Mouse (Mus musculus) embryonic fibroblast, embryonic 13.5 days (primary cell): ENCODE results near the gene Zic2. TPM values are rescaled to one million over a fixed set of nuclear protein-coding genes. Genes with fewer than 3 reads are reported as not detected.

Experiments
- H3K27ac ChIP-seq: 2 replicates; pipeline ENCODE4 v1.5.1; 2012; ENCODE audit warnings: low read length, control low read depth, inconsistent platforms; ENCODE audit not compliant: insufficient read depth
- H3K4me1 ChIP-seq: 2 replicates; pipeline ENCODE4 v1.6.1; 2011; ENCODE audit warnings: low read length; ENCODE audit not compliant: control insufficient read depth, insufficient read depth
- H3K4me3 ChIP-seq: 2 replicates; pipeline ENCODE4 v1.5.1; 2011; ENCODE audit warnings: mild to moderate bottlenecking, control low read depth, low read length; ENCODE audit not compliant: insufficient read depth
- CTCF ChIP-seq: IDR thresholded peaks from 2 replicates; pipeline ENCODE4 v1.5.1; 2011; ENCODE audit warnings: mild to moderate bottlenecking, control low read depth, low read length, moderate library complexity, borderline replicate concordance; ENCODE audit not compliant: insufficient read depth
- POLR2A ChIP-seq: IDR thresholded peaks from 2 replicates; pipeline ENCODE4 v1.6.1; 2011; ENCODE audit warnings: low read depth, mild to moderate bottlenecking, control low read depth, low read length, moderate library complexity
- polyA plus RNA-seq: library from polyadenylated mRNA; stranded (reverse); fragments of >200 nt; gene quantifications from 2 replicates; pipeline ENCODE4 v1.2.4, GENCODE M21; 2011; ENCODE audit warnings: low read depth; ENCODE audit not compliant: missing spikeins, insufficient read length

The Zic2 gene
- polyA plus RNA-seq, 1 experiment: 2.8 TPM

DNA sequence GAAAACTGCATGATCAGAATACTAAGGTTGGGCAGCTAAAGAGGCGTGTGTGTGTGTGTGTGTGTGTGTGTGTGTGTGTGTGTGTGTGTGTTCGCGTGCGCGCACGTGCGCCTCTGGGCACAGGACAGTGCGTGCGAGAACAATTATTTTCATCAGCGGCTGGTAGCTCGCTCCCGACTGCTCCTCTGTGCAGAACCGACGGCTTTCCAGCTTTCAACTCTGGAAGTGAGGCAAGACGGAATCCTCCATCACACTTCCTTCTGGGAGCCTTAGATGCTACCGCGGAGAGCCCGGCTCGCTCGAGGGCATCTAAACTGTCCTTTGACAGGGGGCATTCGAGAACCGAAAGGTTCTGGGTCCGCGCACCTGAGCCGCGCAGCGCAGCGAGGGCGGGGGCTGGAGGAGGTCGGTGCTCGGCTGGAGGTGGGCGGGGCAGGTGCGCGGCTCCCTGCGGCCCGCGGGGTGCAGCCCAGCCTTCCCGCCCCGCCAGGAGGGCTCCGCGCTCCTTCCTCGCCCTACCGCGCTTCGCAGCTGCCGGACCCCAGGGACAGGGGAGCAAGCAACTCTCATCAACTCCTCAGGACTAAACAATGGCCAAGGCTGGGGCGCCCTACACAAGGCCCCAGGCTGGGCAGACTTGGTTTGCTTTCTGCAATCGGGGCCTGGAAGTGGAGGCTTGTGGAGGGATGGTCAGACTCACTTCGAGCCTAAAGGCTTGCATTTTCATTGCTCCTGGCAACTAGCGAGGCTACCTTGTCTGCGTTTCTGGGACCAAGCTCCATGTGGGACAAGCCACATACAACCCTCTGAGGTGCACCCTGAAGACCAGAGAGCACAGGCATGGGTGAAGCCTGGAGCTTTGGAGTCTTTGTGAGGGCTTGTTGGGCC, 15.4 kb downstream of the Zic2 start, which contains the start of gene Gm10837:
Gm10837 (plus strand) TSS at position 146 of the 888 bp plus-strand sequence.
- Histone ChIP-seq H3K4me1 (no peaks in the 10 kb centered on the region), H3K4me3 (no peak within 1 kb of the TSS), H3K27ac (no peak within 1 kb of the TSS)
- TF ChIP-seq CTCF: no peak
- TF ChIP-seq POLR2A: no peak

DNA sequence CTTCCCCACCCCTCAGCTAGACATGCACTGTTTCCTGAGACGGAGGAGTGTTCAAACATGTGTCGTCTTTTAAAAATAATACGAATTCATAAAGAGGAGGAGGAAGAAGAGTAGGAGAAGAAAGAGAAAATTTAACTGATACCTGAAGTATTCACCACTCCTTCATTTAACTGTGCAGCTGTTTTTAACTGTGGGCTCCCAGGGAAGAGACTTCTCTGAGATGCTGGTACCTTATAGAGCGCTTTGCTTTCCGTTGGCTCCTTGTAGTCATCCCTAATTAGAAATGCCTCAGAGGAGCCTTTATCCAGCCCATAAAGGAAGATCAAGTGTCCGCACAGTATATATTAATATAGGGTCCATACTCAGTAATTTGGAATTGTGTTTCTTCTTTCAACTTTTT, 16.3 kb downstream of the Zic2 start:
- Histone ChIP-seq H3K4me3 (no peak overlapping the region), H3K27ac (no peak overlapping the region), H3K4me1 (no peaks in the 10 kb centered on the region)
- TF ChIP-seq POLR2A (no peak), CTCF (no peak)

- no peaks in the 10 kb centered on the region for H3K4me1 ChIP-seq
- H3K27ac ChIP-seq: no peak overlapping the region
- no peak overlapping the region for H3K4me3 ChIP-seq
- no peak for TF ChIP-seq POLR2A
Measured at GRCm38 (mm10) chr14:122492015-122492414, 16.8 kb downstream of the Zic2 start.

- Histone ChIP-seq H3K4me1 (no peaks in the 10 kb centered on the region), H3K4me3 (no peak overlapping the region), H3K27ac (no peak overlapping the region)
- TF ChIP-seq POLR2A: no peak
- TF ChIP-seq CTCF: no peak
Measured at GRCm38 (mm10) chr14:122509058-122509457, 33.8 kb downstream of the Zic2 start.

GRCm38 (mm10) chr14:122511519-122511918, 36.3 kb downstream of the Zic2 start:
- no peak overlapping the region for H3K27ac ChIP-seq
- TF ChIP-seq CTCF (no peak), POLR2A (no peak)
- H3K4me1 ChIP-seq: no peaks in the 10 kb centered on the region
- no peak overlapping the region for H3K4me3 ChIP-seq

DNA sequence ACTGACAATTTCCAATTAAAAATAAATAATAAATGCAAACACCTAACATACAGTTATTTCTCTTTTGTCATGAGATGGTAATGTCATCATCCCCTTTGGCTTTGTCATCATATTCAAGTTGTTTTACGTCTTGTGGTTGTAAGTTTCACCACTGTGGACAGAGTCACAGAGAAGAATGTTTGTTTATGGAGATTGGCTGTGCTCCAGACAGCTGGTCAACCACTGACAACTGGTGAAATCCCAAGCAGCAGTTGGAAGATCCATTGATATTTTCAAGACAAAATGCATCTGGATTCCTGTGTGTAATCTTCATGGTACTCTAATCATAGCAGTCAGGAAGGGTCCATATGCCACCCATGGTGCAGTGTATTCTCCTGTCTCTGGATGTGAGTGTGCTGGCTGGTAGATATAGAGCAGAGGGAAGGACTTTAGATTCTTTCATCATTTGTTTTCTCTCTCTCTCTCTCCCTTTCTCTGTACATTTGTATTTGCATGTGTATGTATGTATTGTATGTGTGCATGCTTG, 38.3 kb downstream of the Zic2 start:
- Histone ChIP-seq H3K27ac (no peak overlapping the region), H3K4me3 (no peak overlapping the region), H3K4me1 (no peaks in the 10 kb centered on the region)
- TF ChIP-seq CTCF: no peak
- no peak for TF ChIP-seq POLR2A

GRCm38 (mm10) chr14:122528475-122528874, 53.2 kb downstream of the Zic2 start:
- H3K4me3 ChIP-seq: no peak overlapping the region
- TF ChIP-seq POLR2A: no peak
- no peak for TF ChIP-seq CTCF
- H3K4me1 ChIP-seq: no peaks in the 10 kb centered on the region
- H3K27ac ChIP-seq: no peak overlapping the region

Other genes with a start within 250 kb of the Zic2 start
- not detected in 2 replicates for gene Gm5089, start 24.3 kb upstream of the Zic2 start, polyA plus RNA-seq
- 0.30 and 0.93 TPM in 2 replicates for gene Zic5, start 9.8 kb upstream of the Zic2 start, polyA plus RNA-seq
- gene Gm10837, start 15.2 kb downstream of the Zic2 start, polyA plus RNA-seq: not detected in 2 replicates
- 22.4 and 30.5 TPM in 2 replicates for gene Pcca, start 58.9 kb downstream of the Zic2 start, polyA plus RNA-seq